8 mouse cellular contexts compared by ENCODE assay signal in the genomic region with DNA sequence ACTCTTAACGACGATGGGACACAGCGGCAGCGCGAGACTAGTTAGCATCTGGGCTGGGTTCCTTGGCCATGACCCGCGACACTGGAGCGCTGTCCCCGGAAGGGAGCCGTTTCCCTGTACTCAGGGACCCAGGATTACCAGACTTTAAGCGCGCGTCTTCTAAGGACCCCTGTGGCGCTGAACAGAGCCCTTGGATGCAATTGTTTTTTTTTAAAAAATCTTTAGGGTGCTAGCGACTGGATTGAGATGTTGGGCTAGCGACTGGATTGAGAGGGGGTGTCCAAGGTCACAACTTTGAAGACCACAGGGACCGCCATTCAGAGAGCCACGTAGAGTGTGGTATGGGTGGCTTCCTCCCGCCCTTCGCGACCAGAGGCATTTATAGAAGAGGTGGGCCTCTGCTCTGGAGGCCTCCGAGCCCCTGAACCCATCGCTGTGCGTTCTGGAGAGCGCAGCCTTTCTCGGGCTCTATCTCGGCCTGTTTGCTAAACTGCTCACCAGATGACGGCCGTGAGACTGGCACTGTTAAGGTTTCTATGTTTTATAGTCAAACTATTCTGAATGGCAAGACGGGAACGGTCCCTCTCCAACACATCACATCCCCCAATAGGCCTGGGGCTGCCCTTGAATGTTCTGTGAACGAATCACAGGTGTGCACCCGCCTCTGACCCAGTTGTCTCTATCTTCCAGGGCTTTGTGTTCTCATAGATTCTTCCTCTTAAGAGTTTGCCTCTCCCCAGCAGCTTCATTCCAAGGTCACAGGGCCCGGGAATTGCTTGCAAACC. TPM values are rescaled to one million over a fixed set of nuclear protein-coding genes. Genes with fewer than 3 reads are reported as not detected.
A peak's percentile ranks its signal among the peaks of the same experiment; 100 is the strongest.
DNase-seq lines count a peak whose midpoint lies in the region; ATAC-seq and TF ChIP-seq lines count a peak whose summit lies in the region.

No protein-coding gene starts in this region.

- peak overlapping the region; percentile 98 for H3K9ac ChIP-seq in heart, embryonic 16.5 days (ENCODE audit: low read length)
- peak overlapping the region; percentile 46; the same call in 1 of the 2 replicates for H3K9ac ChIP-seq in liver, embryonic 15.5 days

- peaks cover 8% of the 10 kb centered on the region for H3K9me3 ChIP-seq in heart, embryonic 16.5 days (replicated peaks; ENCODE audit: control insufficient read depth, low read length)
- no peaks in the 10 kb centered on the region for H3K9me3 ChIP-seq in liver, embryonic 15.5 days (replicated peaks)

- TF ChIP-seq POLR2A in lung, adult 2 months (IDR thresholded peaks at IDR 0.05; ENCODE audit: borderline replicate concordance, extremely low read depth, low read depth, low read length), result no peak

- no peak for TF ChIP-seq CTCF in lung, adult 2 months (IDR thresholded peaks at IDR 0.05; ENCODE audit: insufficient read depth, low read length)

- no peak for ATAC-seq in heart, embryonic 16.5 days (replicated peaks; ENCODE audit: extremely low read depth, insufficient read depth, low FRiP score)
- no peak for ATAC-seq in liver, embryonic 15.5 days (ENCODE audit: insufficient read depth)

- H3K4me1 ChIP-seq in lung, adult 2 months (ENCODE audit: control insufficient read depth, insufficient read depth, low read length), result peaks cover 10% of the 10 kb centered on the region
- H3K4me1 ChIP-seq in heart, embryonic 16.5 days (ENCODE audit: control insufficient read depth, insufficient read depth, low read length), result peaks cover 21% of the 10 kb centered on the region
- H3K4me1 ChIP-seq in liver, embryonic 15.5 days (replicated peaks), result peaks cover 38% of the 10 kb centered on the region

- H3K27ac ChIP-seq in heart, embryonic 16.5 days (ENCODE audit: low read length), result peak overlapping the region; percentile 99
- peak overlapping the region; percentile 81; the same call in 1 of the 2 replicates for H3K27ac ChIP-seq in liver, embryonic 15.5 days (replicated peaks)

- no peaks in the 10 kb centered on the region for H3K36me3 ChIP-seq in heart, embryonic 16.5 days (ENCODE audit: control insufficient read depth, insufficient read depth)
- H3K36me3 ChIP-seq in liver, embryonic 15.5 days (replicated peaks), result no peaks in the 10 kb centered on the region

- no peaks in the 10 kb centered on the region for H3K27me3 ChIP-seq in heart, embryonic 16.5 days (ENCODE audit: control insufficient read depth, insufficient read depth, low read length)
- H3K27me3 ChIP-seq in liver, embryonic 15.5 days, result peaks cover 69% of the 10 kb centered on the region

- no peak for DNase-seq in lung, adult 2 months
- DNase-seq in lung, postnatal 36 days, result no peak
- DNase-seq in embryo, embryonic 10 days (ENCODE audit: low spot score), result peak; percentile 49
- no peak for DNase-seq in right cerebral cortex, postnatal 25 days
- DNase-seq in right cerebral cortex, postnatal 10 days (ENCODE audit: low spot score in 2 of 2), result no peak
- DNase-seq in spleen, adult 18-20 months, result no peak

- 48% methylated on average over 34 of the region's 34 CpGs for WGBS in lung, adult 2 months
- 10% methylated on average over 34 of the region's 34 CpGs for WGBS in heart, embryonic 16.5 days
- 10% methylated on average over 34 of the region's 34 CpGs for WGBS in liver, embryonic 15.5 days (ENCODE audit: insufficient replicate concordance)

- peak overlapping the region; percentile 48 for H3K4me3 ChIP-seq in lung, adult 2 months (replicated peaks; ENCODE audit: extremely low read depth, low read depth, low read length)
- H3K4me3 ChIP-seq in heart, embryonic 16.5 days (ENCODE audit: low read length), result peak overlapping the region; percentile 94
- H3K4me3 ChIP-seq in liver, embryonic 15.5 days (replicated peaks), result peak overlapping the region; percentile 67

- peak overlapping the region; percentile 96 for H3K4me2 ChIP-seq in heart, embryonic 16.5 days (ENCODE audit: low read depth, low read length)
- H3K4me2 ChIP-seq in liver, embryonic 15.5 days, result peak overlapping the region; percentile 90

RNA-seq across cellular contexts. Expression of a gene that starts 0.7 kb away (rescaled TPM):
- polyA plus RNA-seq in lung, adult 2 months (2012; rRNA removed), result 65.2 and 65.8 TPM in 2 replicates
- 44.6 and 45.1 TPM in 2 replicates for polyA plus RNA-seq in heart, embryonic 16.5 days (2015; fragmentation: Nextera tagmentation; extraction: Ambion mirVana)
- 8.1 and 8.7 TPM in 2 replicates for polyA plus RNA-seq in liver, embryonic 15.5 days (2015; fragmentation: Nextera tagmentation; extraction: Ambion mirVana)

RNA-seq across cellular contexts. Expression of a gene that starts 1.7 kb away (rescaled TPM):
- polyA plus RNA-seq in lung, adult 2 months (2012; rRNA removed), result 74.1 and 114 TPM in 2 replicates
- polyA plus RNA-seq in heart, embryonic 16.5 days (2015; fragmentation: Nextera tagmentation; extraction: Ambion mirVana), result 20.3 and 27.2 TPM in 2 replicates
- 10.5 and 12.0 TPM in 2 replicates for polyA plus RNA-seq in liver, embryonic 15.5 days (2015; fragmentation: Nextera tagmentation; extraction: Ambion mirVana)
